Mouse (Mus musculus) stomach, postnatal 0 days (tissue): ENCODE measurements around the gene App.

Experiments used
- CTCF ChIP-seq: IDR thresholded peaks from 2 replicates; pipeline ENCODE4 v1.5.1; 2016; ENCODE audit warnings: antibody characterized with exemption, low read depth, mild to moderate bottlenecking, moderate library complexity
- EP300 ChIP-seq: optimal IDR thresholded peaks from 2 replicates; pipeline ENCODE3; 2016; ENCODE audit warnings: antibody characterized with exemption

DNA sequence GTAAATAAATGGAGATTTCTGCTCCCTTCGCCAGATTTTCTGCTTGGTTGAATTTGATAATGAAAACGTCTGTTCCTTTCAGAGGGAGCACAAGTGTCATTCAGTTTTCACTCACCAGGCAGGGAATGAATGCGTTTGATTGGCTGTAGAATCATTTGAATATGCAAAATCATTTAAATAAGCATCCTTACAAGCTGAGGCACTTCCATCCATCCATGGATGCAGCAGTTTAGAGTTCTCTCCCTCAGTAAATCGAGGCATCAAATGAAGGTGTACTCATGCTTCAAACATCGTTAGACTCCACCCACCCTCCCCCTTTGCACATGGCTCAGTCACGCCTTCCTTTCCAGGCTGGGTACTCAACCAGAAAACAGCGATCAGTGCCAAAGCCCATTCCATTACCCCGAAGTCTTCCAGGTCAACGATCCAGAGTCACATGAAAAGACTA is 80.9 kb downstream of the App start:
- TF ChIP-seq EP300 = no peak
- no peak for TF ChIP-seq CTCF
